Mouse (Mus musculus): ENCODE results near the gene B4galt4.

DNA sequence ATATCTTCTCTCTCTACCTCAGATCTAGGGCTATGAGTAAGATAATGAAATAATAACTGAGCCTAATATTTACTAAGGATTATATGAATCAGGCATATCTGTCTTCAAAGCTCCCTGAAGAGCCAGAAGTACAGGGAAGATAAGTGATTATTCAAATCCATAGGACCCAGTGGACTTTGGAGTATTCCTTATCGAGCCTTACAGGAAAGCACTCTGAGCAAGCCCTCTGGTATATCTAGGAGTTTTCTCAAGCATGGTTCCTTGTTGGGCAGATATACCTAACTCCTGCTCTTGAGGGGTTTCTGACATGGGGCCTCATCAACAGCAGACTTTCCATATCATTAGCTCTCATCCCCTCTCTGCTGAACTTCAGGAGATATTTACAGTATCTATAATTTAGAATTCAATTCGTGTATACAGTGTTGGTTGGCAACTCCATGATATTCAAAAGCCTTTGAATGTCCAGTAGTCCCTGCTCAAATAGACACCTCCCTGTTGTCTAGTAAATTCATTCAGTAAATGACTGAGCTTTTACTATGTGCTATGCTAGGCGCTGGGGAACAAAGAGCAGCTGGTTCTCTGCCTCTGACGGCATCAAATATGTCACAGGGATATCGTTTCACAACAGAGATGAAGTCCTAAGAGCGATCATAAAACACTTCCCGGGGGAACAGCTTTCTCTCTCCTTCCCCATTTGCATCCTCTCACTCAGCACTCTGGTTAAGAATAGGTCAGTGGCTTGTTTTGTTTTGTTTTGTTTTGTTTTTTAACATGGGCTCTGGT, 33.1 kb downstream of the B4galt4 start:
- TF ChIP-seq CTCF (IDR thresholded peaks at IDR 0.05 in 2 of 3, conservative IDR thresholded peaks at IDR 0.05 in 1 of 3; ENCODE audit: control insufficient read depth in 1 of 3, insufficient read depth in 1 of 3, low read depth in 2 of 3, low read length in 3 of 3, poor library complexity in 1 of 3, severe bottlenecking in 1 of 3) = no peak
- TF ChIP-seq HCFC1 (IDR thresholded peaks at IDR 0.05; ENCODE audit: low read depth, low read length) = no peak
- TF ChIP-seq ETS1 (IDR thresholded peaks at IDR 0.05; ENCODE audit: low read depth, low read length) = no peak
- TF ChIP-seq CHD2 (IDR thresholded peaks at IDR 0.05; ENCODE audit: low read length) = no peak
- no peak for TF ChIP-seq MYB (IDR thresholded peaks at IDR 0.05; ENCODE audit: low read depth, low read length)
- TF ChIP-seq JUND (IDR thresholded peaks at IDR 0.05; ENCODE audit: low read depth, low read length) = no peak
- no peak for TF ChIP-seq USF2 (IDR thresholded peaks at IDR 0.05; ENCODE audit: borderline replicate concordance in 1 of 2, insufficient read depth in 1 of 2, low read depth in 1 of 2, low read length in 2 of 2)
- TF ChIP-seq ZC3H11A (IDR thresholded peaks at IDR 0.05; ENCODE audit: low read depth, low read length) = no peak
- TF ChIP-seq RAD21 (IDR thresholded peaks at IDR 0.05; ENCODE audit: low read depth, low read length) = no peak
- TF ChIP-seq ZKSCAN1 (IDR thresholded peaks at IDR 0.05; ENCODE audit: low read depth, low read length) = no peak
- no peak for TF ChIP-seq GABPA (IDR thresholded peaks at IDR 0.05; ENCODE audit: low read depth, low read length)
- no peak for TF ChIP-seq MEF2A (IDR thresholded peaks at IDR 0.05; ENCODE audit: extremely low read depth, insufficient replicate concordance, low read depth, low read length, poor library complexity, severe bottlenecking)
